Mouse (Mus musculus) hindbrain, embryonic 15.5 days (tissue): ENCODE results near the gene Rnls. TPM values are rescaled to one million over a fixed set of nuclear protein-coding genes. Genes with fewer than 3 reads are reported as not detected.

Experiments used
- ATAC-seq: fragments of 200-750 bp; cut with Nextera tagmentation; 2 replicates; pipeline ENCODE4 v1.8.0; 2017; ENCODE audit warnings: low read depth, moderate number of reproducible peaks, moderate TSS enrichment; ENCODE audit not compliant: low FRiP score
- H3K27ac ChIP-seq: fragments of 300-500 bp; sonication (generic); replicated peaks from 2 replicates; pipeline ENCODE4 v1.5.1; 2015; ENCODE audit warnings: mild to moderate bottlenecking, inconsistent platforms
- H3K27me3 ChIP-seq: fragments of 300-500 bp; sonication (generic); 2 replicates; pipeline ENCODE4 v1.6.1; 2015; ENCODE audit warnings: control low read depth, inconsistent platforms
- H3K36me3 ChIP-seq: fragments of 300-500 bp; sonication (generic); 2 replicates; pipeline ENCODE4 v1.6.1; 2015; ENCODE audit warnings: control low read depth, inconsistent platforms
- H3K4me1 ChIP-seq: fragments of 300-500 bp; sonication (generic); replicated peaks from 2 replicates; pipeline ENCODE4 v1.6.1; 2015; ENCODE audit warnings: control low read depth, inconsistent platforms
- H3K4me2 ChIP-seq: fragments of 300-500 bp; sonication (generic); 2 replicates; pipeline ENCODE4 v1.6.1; 2015; ENCODE audit warnings: moderate library complexity, mild to moderate bottlenecking, inconsistent platforms
- H3K4me3 ChIP-seq: fragments of 300-500 bp; sonication (generic); 2 replicates; pipeline ENCODE4 v1.5.1; 2015; ENCODE audit warnings: mild to moderate bottlenecking, inconsistent platforms
- H3K9ac ChIP-seq: fragments of 300-500 bp; sonication (generic); 2 replicates; pipeline ENCODE4 v1.6.1; 2015; ENCODE audit warnings: inconsistent platforms
- H3K9me3 ChIP-seq: fragments of 300-500 bp; sonication (generic); 2 replicates; pipeline ENCODE4 v1.6.1; 2016; ENCODE audit warnings: control low read depth, inconsistent platforms
- WGBS: fragments of 180-500 bp; shearing (Covaris S2); methylation state at CpG from one replicate; pipeline ENCODE4 v1.1.7; 2015; 5-methylcytosine and 5-hydroxymethylcytosine counted together
- microRNA-seq: library from miRNA; unstranded; fragments of <30 nt; microRNA quantifications from one replicate; pipeline ENCODE4, GENCODE M21; 2016
- polyA plus RNA-seq: library from polyadenylated mRNA; unstranded; fragments of >200 nt; fragmentation: Nextera tagmentation; extraction: Ambion mirVana; gene quantifications from 2 replicates; pipeline ENCODE4 v1.2.1, GENCODE M21; 2015

Rnls gene
- polyA plus RNA-seq, 1 experiment from 2014 or later = 9.7 TPM

DNA sequence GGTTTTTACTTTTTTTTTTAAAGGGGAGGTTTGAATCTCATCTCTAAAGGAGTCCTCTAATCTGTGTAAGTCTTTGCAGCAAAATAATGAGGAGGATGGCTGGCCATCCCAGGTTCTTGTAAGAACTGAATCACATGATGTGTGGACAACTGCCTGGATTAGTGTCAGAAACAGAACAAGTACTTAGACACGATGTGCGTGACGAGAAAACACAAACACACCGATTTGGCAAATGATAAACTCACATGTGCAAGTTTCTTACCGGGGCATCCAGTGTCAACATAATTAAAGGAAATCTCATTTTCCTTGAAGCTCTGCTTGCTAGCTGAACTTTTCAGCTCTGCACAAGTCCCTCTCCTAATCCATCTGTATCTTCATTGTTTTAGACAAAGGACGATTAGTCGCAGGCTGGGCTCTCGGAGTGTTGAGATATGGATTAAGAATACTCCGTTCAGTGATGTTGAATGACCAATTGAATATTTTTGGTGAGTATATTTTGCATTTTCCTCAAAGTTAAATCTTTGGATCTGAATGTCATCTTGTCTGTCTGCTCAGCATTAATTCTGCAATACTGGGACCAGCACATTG is 292.8 kb downstream of the Rnls start:
- WGBS = 54% methylated on average over 9 of the region's 9 CpGs
- ATAC-seq = no peak

DNA sequence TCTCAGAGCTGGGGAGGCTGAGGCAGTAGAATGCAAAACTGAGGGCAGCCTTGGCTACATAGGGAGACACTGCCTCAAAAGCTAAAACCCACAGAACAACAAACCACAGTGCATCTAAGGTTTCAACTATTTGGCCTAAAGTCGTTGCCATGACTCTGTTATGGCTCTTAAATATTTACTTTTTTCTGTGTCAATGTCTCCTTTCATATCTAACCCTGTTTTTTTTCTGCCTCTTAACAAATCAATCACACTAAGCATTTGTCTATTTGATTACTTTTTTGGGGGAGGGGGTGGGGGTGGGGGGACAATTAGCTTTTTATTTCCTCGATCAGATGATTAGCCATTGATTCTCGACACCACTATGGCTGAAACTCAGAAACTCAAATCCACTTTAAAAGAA is 294.4 kb downstream of the Rnls start:
- Histone ChIP-seq H3K4me2 (no peak overlapping the region), H3K4me1 (peaks cover 12% of the 10 kb centered on the region; the same call in 1 of the 2 replicates), H3K4me3 (no peak overlapping the region), H3K27me3 (no peaks in the 10 kb centered on the region), H3K9ac (no peak overlapping the region), H3K27ac (no peak overlapping the region), H3K36me3 (no peaks in the 10 kb centered on the region), H3K9me3 (no peaks in the 10 kb centered on the region)
- WGBS = 47% methylated on average over 3 of the region's 3 CpGs
- no peak for ATAC-seq

More for the DNA sequence above, 292.8 kb downstream of the Rnls start:
- Histone ChIP-seq H3K27ac (no peak overlapping the region), H3K9me3 (no peaks in the 10 kb centered on the region), H3K9ac (no peak overlapping the region), H3K4me1 (peaks cover 12% of the 10 kb centered on the region; the same call in 1 of the 2 replicates), H3K27me3 (no peaks in the 10 kb centered on the region), H3K4me3 (no peak overlapping the region), H3K36me3 (no peaks in the 10 kb centered on the region), H3K4me2 (no peak overlapping the region)

DNA sequence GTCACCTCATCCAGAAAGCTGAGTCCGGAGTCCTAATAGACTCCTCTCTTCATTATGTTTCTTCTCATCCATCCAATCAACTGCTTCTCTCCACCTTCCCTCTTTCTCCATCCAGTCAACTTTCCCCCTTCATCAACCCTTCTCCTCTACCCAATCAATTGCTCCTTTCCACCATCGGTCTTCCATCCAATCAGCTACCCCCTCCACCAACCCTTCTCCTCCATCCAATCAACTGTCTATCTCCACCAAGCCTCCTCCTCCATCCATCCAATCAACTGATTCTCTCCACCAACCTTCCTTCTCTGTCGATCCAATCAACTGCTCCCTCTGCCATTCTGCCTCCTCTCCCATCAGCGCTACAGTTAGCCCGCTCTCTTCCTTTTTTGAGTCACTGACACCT is 295.5 kb downstream of the Rnls start:
- Histone ChIP-seq H3K27ac (no peak overlapping the region), H3K4me2 (no peak overlapping the region), H3K27me3 (no peaks in the 10 kb centered on the region), H3K4me1 (peaks cover 4% of the 10 kb centered on the region; the same call in 1 of the 2 replicates), H3K4me3 (no peak overlapping the region), H3K9ac (no peak overlapping the region), H3K36me3 (no peaks in the 10 kb centered on the region), H3K9me3 (no peaks in the 10 kb centered on the region)
- no peak for ATAC-seq
- WGBS = 97% methylated on average over 5 of the region's 5 CpGs

DNA sequence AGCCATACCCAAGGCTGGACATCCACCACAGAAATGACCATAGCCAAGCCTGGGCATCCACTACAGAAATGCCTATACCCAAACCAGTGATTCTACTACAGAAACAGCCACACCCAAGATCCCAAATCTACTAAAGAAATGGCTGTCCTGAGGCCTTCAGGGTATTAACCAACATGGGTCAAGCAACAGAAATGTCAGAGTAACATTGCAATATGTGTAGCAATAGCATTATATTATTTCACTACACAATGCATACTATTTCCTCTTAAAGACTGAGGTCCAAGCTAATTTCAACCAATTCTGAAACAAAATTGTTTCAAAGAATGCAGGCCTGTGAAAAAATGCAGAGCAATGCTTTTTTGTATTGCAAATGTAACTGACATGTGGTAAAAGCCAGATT is 299.5 kb downstream of the Rnls start:
- no peak overlapping the region for H3K27ac ChIP-seq
- H3K4me1 ChIP-seq = no peaks in the 10 kb centered on the region
- no peaks in the 10 kb centered on the region for H3K36me3 ChIP-seq
- H3K4me3 ChIP-seq = no peak overlapping the region
- H3K27me3 ChIP-seq = no peaks in the 10 kb centered on the region
- no peak overlapping the region for H3K4me2 ChIP-seq
- no peak for ATAC-seq
- H3K9me3 ChIP-seq = no peaks in the 10 kb centered on the region
- H3K9ac ChIP-seq = no peak overlapping the region

DNA sequence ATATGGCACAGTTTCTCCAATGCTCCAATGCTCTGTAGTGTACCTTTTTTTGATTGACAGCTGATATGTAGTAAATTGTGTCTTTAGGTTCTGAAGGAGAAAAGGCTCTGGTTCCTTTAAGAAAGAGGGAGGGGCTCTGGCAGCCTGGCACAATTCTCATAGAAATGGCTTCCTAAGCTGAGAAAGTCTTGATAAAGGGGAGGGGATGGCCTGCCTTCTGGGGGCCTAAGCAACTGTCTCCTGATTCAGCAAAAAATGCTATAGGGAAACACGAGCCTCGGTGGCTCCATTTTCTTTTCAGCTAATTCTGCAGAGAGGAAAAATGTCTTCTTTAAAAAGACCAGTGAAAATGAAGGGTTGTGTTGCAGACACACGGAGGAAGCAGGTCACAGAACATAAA is 300.8 kb downstream of the Rnls start:
- H3K9me3 ChIP-seq = no peaks in the 10 kb centered on the region
- no peaks in the 10 kb centered on the region for H3K27me3 ChIP-seq
- no peak overlapping the region for H3K9ac ChIP-seq
- no peak overlapping the region for H3K4me2 ChIP-seq
- H3K36me3 ChIP-seq = no peaks in the 10 kb centered on the region
- WGBS = 47% methylated on average over 3 of the region's 3 CpGs
- no peak for ATAC-seq
- no peaks in the 10 kb centered on the region for H3K4me1 ChIP-seq
- H3K4me3 ChIP-seq = no peak overlapping the region
- H3K27ac ChIP-seq = no peak overlapping the region

DNA sequence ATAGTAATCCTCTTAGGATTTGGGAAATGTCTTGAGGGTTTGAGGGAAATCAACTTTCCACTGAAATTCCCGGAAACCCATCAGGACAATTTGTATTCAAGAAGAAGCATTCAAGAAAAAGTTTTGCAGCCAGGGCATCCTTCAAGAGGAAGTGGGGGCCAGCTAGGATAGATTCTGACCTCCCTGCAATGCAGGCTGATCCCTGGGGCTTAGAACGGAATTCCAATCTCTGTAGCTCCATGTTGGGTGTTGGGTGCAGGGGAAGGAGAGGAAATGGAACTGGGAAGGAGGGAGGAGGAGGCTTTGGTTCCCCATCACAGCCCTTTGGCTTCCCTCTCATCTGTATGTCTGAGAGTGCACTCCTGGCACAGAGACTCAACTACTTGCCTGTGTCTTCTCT is 303.2 kb downstream of the Rnls start:
- Histone ChIP-seq H3K9ac (no peak overlapping the region), H3K27me3 (no peaks in the 10 kb centered on the region), H3K4me1 (no peaks in the 10 kb centered on the region), H3K9me3 (no peaks in the 10 kb centered on the region), H3K4me2 (no peak overlapping the region), H3K36me3 (no peaks in the 10 kb centered on the region), H3K4me3 (no peak overlapping the region), H3K27ac (no peak overlapping the region)
- ATAC-seq = no peak
- 77% methylated on average over 2 of the region's 2 CpGs for WGBS

DNA sequence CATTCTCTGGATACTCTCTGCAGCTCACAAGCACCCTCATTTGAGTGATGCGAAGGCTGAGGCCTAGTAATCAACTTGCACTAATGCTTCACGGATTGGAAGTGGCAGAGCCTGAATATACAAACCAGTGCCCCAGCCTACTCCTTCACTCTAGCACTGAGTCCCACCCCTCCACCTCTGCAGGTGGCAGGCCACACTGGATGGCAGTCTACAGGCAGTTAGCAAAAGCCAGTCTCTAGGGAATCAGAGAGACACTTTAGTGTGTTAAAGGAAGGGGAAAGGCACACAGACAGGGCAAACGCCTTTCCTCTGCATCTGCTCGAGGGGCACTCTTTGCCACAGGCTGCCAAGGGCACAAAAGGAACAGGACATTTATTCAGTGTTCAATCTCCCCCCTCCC is 304.1 kb downstream of the Rnls start:
- no peak overlapping the region for H3K9ac ChIP-seq
- no peak for ATAC-seq
- 60% methylated on average over 4 of the region's 4 CpGs for WGBS
- H3K4me1 ChIP-seq = no peaks in the 10 kb centered on the region
- no peaks in the 10 kb centered on the region for H3K9me3 ChIP-seq
- no peaks in the 10 kb centered on the region for H3K36me3 ChIP-seq
- H3K27ac ChIP-seq = no peak overlapping the region
- H3K4me3 ChIP-seq = no peak overlapping the region
- no peaks in the 10 kb centered on the region for H3K27me3 ChIP-seq
- no peak overlapping the region for H3K4me2 ChIP-seq

Small RNAs within 50 kb of the gene (microRNA-seq; reads per million reads assigned to microRNA genes)
- gene Mir3970 = 2.6 reads per million, percentile 9 among the genes with 10 or more reads in this experiment

Other genes with a start within 250 kb of the Rnls start
- not detected in 2 replicates for gene Lipo4, start 125.5 kb upstream of the Rnls start, polyA plus RNA-seq
- not detected in 2 replicates for gene Gm8978, start 233.0 kb upstream of the Rnls start, polyA plus RNA-seq